Mouse (Mus musculus) lung, embryonic 14.5 days (tissue): ENCODE data around the gene Ly6g. TPM values are rescaled to one million over a fixed set of nuclear protein-coding genes. Genes with fewer than 3 reads are reported as not detected.
"Not testable (repeated sequence)": the region's sequence is repeated elsewhere in the genome, so short reads cannot be mapped to it uniquely, and the experiment has no call there.

Experiments
- ATAC-seq: fragments of 200-750 bp; cut with Nextera tagmentation; 2 replicates; pipeline ENCODE4 v1.8.0; 2017; ENCODE audit warnings: mild to moderate bottlenecking, moderate TSS enrichment, moderate library complexity; ENCODE audit not compliant: insufficient read depth
- DNase-seq: peaks from one replicate; pipeline ENCODE4 v3.0.0-alpha.2; 2015
- H3K27ac ChIP-seq: fragments of 300-500 bp; sonication (generic); 2 replicates; pipeline ENCODE4 v1.5.1; 2014; ENCODE audit warnings: low read depth, mild to moderate bottlenecking, moderate library complexity
- H3K27me3 ChIP-seq: fragments of 300-500 bp; sonication (generic); 2 replicates; pipeline ENCODE4 v1.6.1; 2014; ENCODE audit warnings: low read length, control low read depth; ENCODE audit not compliant: insufficient read depth
- H3K36me3 ChIP-seq: fragments of 300-500 bp; sonication (generic); 2 replicates; pipeline ENCODE4 v1.6.1; 2014; ENCODE audit warnings: control low read depth; ENCODE audit not compliant: insufficient read depth
- H3K4me1 ChIP-seq: fragments of 300-500 bp; sonication (generic); 2 replicates; pipeline ENCODE4 v1.6.1; 2014; ENCODE audit warnings: antibody characterized with exemption, control low read depth; ENCODE audit not compliant: insufficient read depth
- H3K4me2 ChIP-seq: fragments of 300-500 bp; sonication (generic); 2 replicates; pipeline ENCODE4 v1.6.1; 2014; ENCODE audit warnings: mild to moderate bottlenecking
- H3K4me3 ChIP-seq: fragments of 300-500 bp; sonication (generic); 2 replicates; pipeline ENCODE4 v1.5.1; 2014; ENCODE audit warnings: low read depth, low read length
- H3K9ac ChIP-seq: fragments of 300-500 bp; sonication (generic); 2 replicates; pipeline ENCODE4 v1.6.1; 2014
- H3K9me3 ChIP-seq: fragments of 300-500 bp; sonication (generic); 2 replicates; pipeline ENCODE4 v1.6.1; 2016; ENCODE audit warnings: low read depth, low read length, control low read depth
- CTCF ChIP-seq: IDR thresholded peaks from 2 replicates; pipeline ENCODE4 v1.5.1; 2016; ENCODE audit warnings: antibody characterized with exemption, low read depth
- WGBS: fragments of 180-500 bp; shearing (Covaris S2); extraction: QIAGEN DNeasy Blood & Tissue Kit; methylation state at CpG from one replicate; pipeline ENCODE4 v1.1.7; 2014; 5-methylcytosine and 5-hydroxymethylcytosine counted together
- polyA plus RNA-seq: library from polyadenylated mRNA; unstranded; fragments of >200 nt; fragmentation: Nextera tagmentation; extraction: Ambion mirVana; gene quantifications from 2 replicates; pipeline ENCODE4 v1.2.1, GENCODE M21; 2014

The Ly6g gene
- polyA plus RNA-seq, 1 experiment from 2014 or later: not detected

DNA sequence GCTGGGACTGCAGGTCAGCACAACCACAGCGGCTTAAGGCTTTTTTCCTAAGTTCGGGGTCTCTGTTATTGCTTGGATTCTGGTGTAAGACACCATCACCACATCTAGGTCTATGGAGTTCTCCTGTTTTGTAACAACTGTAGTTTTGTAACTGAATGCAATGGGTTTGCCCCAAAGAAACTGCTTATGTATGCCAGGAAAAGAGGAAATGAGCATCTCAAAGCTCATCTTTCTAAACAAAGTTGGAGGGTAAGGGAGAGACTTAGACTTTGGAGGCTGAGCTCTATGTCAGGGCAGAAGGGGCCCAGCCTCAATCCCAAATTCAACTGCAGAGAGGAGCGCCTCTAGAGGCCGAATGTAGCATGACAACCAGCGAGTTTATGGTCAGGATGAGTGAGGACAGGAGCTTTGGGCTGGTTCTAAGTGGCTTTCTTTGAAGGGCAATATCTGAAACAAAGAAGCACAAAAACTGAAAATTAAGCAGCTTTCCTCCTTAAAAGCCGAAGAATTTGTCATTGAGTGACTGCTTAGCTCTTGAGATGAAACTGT, 13.2 kb upstream of the Ly6g start:
- H3K4me2 ChIP-seq, H3K4me3 ChIP-seq, H3K36me3 ChIP-seq, H3K27ac ChIP-seq, ATAC-seq, H3K9ac ChIP-seq, H3K9me3 ChIP-seq, H3K27me3 ChIP-seq, H3K4me1 ChIP-seq: not testable (repeated sequence)
- WGBS: 43% methylated on average over 6 of the region's 6 CpGs
- TF ChIP-seq CTCF: peak; percentile 65
- peak; percentile 46 for DNase-seq

DNA sequence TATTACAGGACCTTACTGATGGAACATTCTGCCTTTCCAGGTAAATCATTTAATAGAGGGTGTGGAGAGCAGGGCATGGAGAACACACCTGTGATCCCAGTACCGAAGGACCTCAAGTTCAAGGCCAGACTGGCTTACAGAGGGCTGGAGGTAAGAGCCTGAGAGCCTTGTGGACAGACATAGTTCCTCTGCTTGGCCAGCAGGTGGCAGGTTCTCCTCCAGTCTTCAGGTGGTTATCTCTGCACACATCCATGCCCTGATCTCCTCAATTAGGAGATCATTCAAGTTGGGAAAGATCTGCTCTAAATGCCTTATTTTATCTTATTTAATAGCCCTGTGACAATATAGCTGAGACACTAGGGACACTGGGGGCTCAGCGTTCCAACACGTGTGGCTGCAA, 11.3 kb upstream of the Ly6g start:
- DNase-seq: peak; percentile 1
- Histone ChIP-seq H3K27me3 (no peaks in the 10 kb centered on the region), H3K9ac (no peak overlapping the region), H3K4me3 (no peak overlapping the region), H3K27ac (no peak overlapping the region), H3K36me3 (no peaks in the 10 kb centered on the region), H3K4me1 (no peaks in the 10 kb centered on the region), H3K4me2 (no peak overlapping the region), H3K9me3 (no peaks in the 10 kb centered on the region)
- peak; percentile 60 for TF ChIP-seq CTCF
- WGBS: 65% methylated on average over 3 of the region's 3 CpGs
- ATAC-seq: no peak

DNA sequence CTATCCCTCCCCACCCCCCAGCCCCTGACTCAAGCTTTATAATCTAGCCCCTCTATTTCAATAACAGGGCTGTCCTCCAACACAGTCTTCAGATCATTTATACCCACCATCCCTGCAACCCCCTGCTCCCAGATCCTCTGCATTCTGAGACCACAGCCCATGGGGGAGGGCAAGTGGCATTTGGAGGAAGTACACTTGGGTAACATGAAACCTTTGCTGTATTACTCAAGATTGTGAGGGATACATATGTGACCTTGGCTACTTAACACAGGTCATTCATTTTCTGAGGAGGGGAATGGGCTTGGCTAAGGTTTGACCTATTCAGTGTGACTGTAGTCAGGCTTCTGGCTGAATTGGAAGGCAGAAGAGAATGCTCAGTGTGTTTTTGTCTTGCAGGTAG, 2.0 kb upstream of the Ly6g start:
- ATAC-seq (no peak), DNase-seq (no peak)
- Histone ChIP-seq H3K9ac (no peak overlapping the region), H3K4me3 (no peak overlapping the region), H3K27ac (no peak overlapping the region), H3K27me3 (no peaks in the 10 kb centered on the region), H3K9me3 (no peaks in the 10 kb centered on the region), H3K36me3 (no peaks in the 10 kb centered on the region), H3K4me1 (no peaks in the 10 kb centered on the region), H3K4me2 (no peak overlapping the region)
- no peak for TF ChIP-seq CTCF

DNA sequence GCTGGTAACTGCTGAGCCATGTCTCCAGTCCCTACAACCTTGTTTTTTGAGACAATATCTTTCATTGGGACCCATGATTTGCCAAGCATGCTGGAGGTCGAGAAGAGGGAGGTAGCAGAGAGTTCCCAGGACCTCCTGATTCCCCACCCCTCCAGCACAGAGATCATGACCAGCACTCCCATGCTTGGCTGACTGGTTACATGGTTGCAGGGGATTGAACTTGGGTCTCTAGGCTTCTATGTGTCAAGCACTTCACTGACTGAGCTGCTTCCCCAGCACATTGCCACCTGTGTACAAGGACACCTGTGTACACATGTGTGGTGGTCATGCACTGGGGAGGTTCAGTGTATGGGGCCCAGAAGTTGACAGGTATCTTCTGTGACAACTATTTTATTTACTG, 2.6 kb downstream of the Ly6g start:
- H3K27me3 ChIP-seq: no peaks in the 10 kb centered on the region
- H3K4me2 ChIP-seq: no peak overlapping the region
- DNase-seq: no peak
- H3K9ac ChIP-seq: no peak overlapping the region
- 38% methylated on average over 1 of the region's 1 CpGs for WGBS
- no peak overlapping the region for H3K4me3 ChIP-seq
- no peak for ATAC-seq
- no peak overlapping the region for H3K27ac ChIP-seq
- peaks cover 3% of the 10 kb centered on the region; the same call in 1 of the 2 replicates for H3K9me3 ChIP-seq
- TF ChIP-seq CTCF: no peak
- H3K36me3 ChIP-seq: no peaks in the 10 kb centered on the region
- H3K4me1 ChIP-seq: no peaks in the 10 kb centered on the region

DNA sequence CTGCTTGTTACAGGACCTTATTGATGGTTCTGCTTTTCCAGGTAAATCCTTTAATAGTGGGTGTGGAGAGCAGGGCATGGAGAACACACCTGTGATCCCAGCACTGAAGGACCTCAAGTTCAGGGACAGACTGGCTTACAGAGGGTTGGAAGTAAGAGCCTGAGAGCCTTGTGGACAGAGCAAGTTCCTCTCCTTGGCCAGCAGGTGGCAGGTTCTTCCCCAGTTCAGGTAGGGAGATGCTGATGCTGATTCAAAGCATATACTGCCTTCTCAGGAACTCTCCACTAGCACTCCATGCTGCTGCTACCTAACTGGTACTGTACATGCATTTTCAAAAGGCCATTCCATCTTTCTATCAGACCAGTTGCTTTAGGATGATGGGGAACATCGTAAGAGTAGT, 20.5 kb downstream of the Ly6g start:
- ATAC-seq: no peak
- H3K9ac ChIP-seq: no peak overlapping the region
- no peak overlapping the region for H3K4me2 ChIP-seq
- no peak overlapping the region for H3K27ac ChIP-seq
- 38% methylated on average over 1 of the region's 1 CpGs for WGBS
- no peaks in the 10 kb centered on the region for H3K27me3 ChIP-seq
- TF ChIP-seq CTCF: peak; percentile 73
- peak; percentile 44 for DNase-seq
- H3K9me3 ChIP-seq: no peaks in the 10 kb centered on the region
- H3K36me3 ChIP-seq: no peaks in the 10 kb centered on the region
- H3K4me1 ChIP-seq: no peaks in the 10 kb centered on the region
- no peak overlapping the region for H3K4me3 ChIP-seq

DNA sequence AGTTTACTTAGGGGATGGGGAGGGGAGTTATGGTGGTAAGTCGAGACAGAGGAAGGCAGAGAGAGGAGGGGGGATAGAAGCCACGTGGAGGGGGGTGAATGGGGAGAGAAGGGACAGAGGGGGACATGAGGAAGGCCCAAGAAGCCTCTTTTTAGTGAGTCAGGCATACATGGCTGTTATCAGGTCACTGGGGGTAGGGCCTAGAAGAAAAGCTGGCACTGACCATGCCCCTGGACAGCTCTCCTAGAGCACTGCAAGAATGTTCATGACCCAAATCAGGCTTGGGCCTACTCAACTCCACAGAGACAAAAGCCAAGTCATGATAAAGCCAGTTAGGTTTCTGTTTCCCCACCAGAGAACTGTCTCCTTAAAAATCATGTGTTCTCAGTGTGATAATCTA, 31.3 kb downstream of the Ly6g start:
- H3K4me3 ChIP-seq: no peak overlapping the region
- no peak for DNase-seq
- ATAC-seq: no peak
- H3K9ac ChIP-seq: no peak overlapping the region
- H3K27me3 ChIP-seq: no peaks in the 10 kb centered on the region
- H3K4me1 ChIP-seq: no peaks in the 10 kb centered on the region
- TF ChIP-seq CTCF: no peak
- no peak overlapping the region for H3K27ac ChIP-seq
- H3K9me3 ChIP-seq: no peaks in the 10 kb centered on the region
- 18% methylated on average over 2 of the region's 2 CpGs for WGBS
- H3K36me3 ChIP-seq: no peaks in the 10 kb centered on the region
- no peak overlapping the region for H3K4me2 ChIP-seq

DNA sequence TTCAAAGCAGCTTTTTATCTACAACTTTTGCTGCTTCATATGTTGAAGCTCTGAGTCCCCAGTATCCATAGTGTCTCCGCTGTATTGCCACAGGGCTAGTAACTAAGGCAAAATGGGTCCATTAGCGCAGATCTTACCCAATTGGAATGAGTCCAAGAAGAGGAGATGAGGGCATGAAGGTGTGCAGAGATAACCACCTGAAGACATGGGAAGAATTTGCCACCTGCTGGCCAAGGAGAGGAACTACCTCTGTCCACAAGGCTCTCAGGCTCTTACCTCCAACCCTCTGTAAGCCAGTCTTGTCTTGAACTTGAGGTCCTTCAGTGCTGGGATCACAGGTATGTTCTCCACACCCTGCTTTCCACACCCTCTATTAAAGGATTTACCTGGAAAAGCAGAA, 34.1 kb downstream of the Ly6g start:
- Histone ChIP-seq H3K4me2 (no peak overlapping the region), H3K27me3 (no peaks in the 10 kb centered on the region), H3K4me3 (no peak overlapping the region), H3K4me1 (no peaks in the 10 kb centered on the region), H3K36me3 (no peaks in the 10 kb centered on the region), H3K27ac (no peak overlapping the region), H3K9me3 (no peaks in the 10 kb centered on the region), H3K9ac (no peak overlapping the region)
- peak; percentile 21 for DNase-seq
- peak; percentile 72 for TF ChIP-seq CTCF
- 65% methylated on average over 2 of the region's 2 CpGs for WGBS
- no peak for ATAC-seq

DNA sequence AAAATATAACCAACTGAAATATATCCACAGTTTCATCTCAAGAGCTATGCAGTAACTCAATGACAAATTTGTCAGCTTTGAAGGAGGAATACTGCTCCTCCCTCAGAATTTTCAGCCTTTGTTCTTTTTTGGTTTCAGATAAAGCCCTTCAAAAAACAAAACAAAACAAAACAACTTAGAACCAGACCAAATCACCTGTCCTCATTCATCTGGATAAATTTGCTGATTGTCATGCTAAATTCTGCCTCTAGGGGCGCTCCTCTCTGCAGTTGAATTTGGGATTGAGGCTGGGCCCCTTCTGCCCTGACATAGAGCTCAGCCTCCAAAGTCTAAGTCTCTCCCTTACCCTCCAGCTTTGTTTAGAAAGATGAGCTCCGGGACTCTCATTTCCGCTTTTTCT, 35.5 kb downstream of the Ly6g start:
- H3K4me2 ChIP-seq: not testable (repeated sequence)

More for the DNA sequence above, 35.5 kb downstream of the Ly6g start:
- not testable (repeated sequence) for H3K36me3 ChIP-seq, DNase-seq, H3K27me3 ChIP-seq, H3K9ac ChIP-seq, ATAC-seq, H3K4me3 ChIP-seq, H3K9me3 ChIP-seq, H3K27ac ChIP-seq, H3K4me1 ChIP-seq
- peak; percentile 38 for TF ChIP-seq CTCF
- WGBS: 0% methylated on average over 1 of the region's 3 CpGs

Other genes starting within 250 kb of the Ly6g start
- not detected in 2 replicates for gene Ly6i, start 171.8 kb upstream of the Ly6g start, polyA plus RNA-seq
- gene Ly6a, start 157.2 kb upstream of the Ly6g start, polyA plus RNA-seq: 2.3 and 4.8 TPM in 2 replicates
- gene Ly6c1, start 106.4 kb upstream of the Ly6g start, polyA plus RNA-seq: 7.5 and 9.4 TPM in 2 replicates
- gene Ly6c2, start 43.3 kb upstream of the Ly6g start, polyA plus RNA-seq: 1.0 and 1.6 TPM in 2 replicates
- 0.16 TPM in 1 of 2 replicates, not detected in the other for gene BC025446, start 61.1 kb downstream of the Ly6g start, polyA plus RNA-seq
- not detected in 2 replicates for gene Ly6f, start 113.2 kb downstream of the Ly6g start, polyA plus RNA-seq